Mouse (Mus musculus): Measurements from ENCODE around the gene Dip2c. TPM values are rescaled to one million over a fixed set of nuclear protein-coding genes. Genes with fewer than 3 reads are reported as not detected.
A peak's percentile ranks its signal among the peaks of the same experiment; 100 is the strongest.

The Dip2c gene
- polyA plus RNA-seq, 1 experiment from 2014 or later, result 13.8 TPM

DNA sequence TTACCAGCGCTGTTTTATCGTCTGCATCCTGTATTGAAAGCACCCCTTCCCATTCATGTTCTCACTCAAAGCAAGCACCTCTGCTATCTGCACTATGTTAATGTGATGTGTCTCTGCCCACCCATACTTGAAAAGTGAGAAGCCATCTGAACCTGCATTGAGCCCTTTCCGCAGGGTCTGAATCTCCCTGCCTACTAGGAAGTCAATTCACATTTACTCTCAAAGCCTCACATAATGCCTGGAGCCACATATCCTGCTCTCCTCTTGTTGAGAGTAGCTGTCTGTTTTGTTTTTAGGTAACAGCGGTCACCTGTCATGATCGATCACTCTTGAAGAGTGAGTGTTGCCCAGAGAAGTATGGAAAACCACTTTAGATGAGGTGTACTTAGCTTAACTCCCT, 2.3 kb downstream of the Dip2c start:
- Histone ChIP-seq H3K9me3 (replicated peaks; ENCODE audit: control insufficient read depth, low read length, poor library complexity, severe bottlenecking) (no peaks in the 10 kb centered on the region), H3K27ac (ENCODE audit: low read length) (no peak overlapping the region), H3K4me3 (ENCODE audit: low read depth, low read length) (peak overlapping the region; percentile 97), H3K4me2 (ENCODE audit: low read length) (peak overlapping the region; percentile 74), H3K27me3 (ENCODE audit: control insufficient read depth, insufficient read depth, low read depth, low read length) (no peaks in the 10 kb centered on the region), H3K9ac (ENCODE audit: low read depth, low read length) (peak overlapping the region; percentile 99), H3K4me1 (ENCODE audit: control insufficient read depth, insufficient read depth, low read length) (peaks cover 28% of the 10 kb centered on the region), H3K36me3 (ENCODE audit: control insufficient read depth, insufficient read depth, low read length) (no peaks in the 10 kb centered on the region)
- WGBS, result 74% methylated on average over 5 of the region's 5 CpGs
- no peak for ATAC-seq

DNA sequence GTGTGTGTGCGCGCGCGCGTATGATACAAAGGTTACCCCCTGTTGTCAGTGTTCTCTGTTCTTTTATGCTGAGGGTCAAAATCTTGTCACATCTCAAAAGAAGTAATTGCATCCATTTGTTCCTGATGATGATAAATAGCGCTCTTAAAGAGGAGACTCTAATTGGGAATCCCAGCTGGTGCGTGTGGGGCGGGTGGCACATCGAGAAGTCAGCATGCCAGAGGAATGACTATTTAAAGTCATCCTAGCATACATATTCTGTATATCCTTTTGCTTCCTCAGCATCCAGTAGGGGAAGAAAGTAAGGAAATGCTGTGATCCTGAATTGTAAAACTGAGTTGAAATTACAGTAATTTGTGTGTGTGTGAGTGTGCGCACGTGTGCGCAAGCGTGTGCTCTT, 6.7 kb downstream of the Dip2c start:
- H3K9ac ChIP-seq (ENCODE audit: low read depth, low read length), result no peak overlapping the region
- H3K27ac ChIP-seq (ENCODE audit: low read length), result no peak overlapping the region
- H3K4me1 ChIP-seq (ENCODE audit: control insufficient read depth, insufficient read depth, low read length), result peaks cover 29% of the 10 kb centered on the region
- ATAC-seq, result no peak
- H3K9me3 ChIP-seq (replicated peaks; ENCODE audit: control insufficient read depth, low read length, poor library complexity, severe bottlenecking), result no peaks in the 10 kb centered on the region
- 70% methylated on average over 13 of the region's 13 CpGs for WGBS
- H3K4me2 ChIP-seq (ENCODE audit: low read length), result no peak overlapping the region
- H3K4me3 ChIP-seq (ENCODE audit: low read depth, low read length), result no peak overlapping the region
- H3K27me3 ChIP-seq (ENCODE audit: control insufficient read depth, insufficient read depth, low read depth, low read length), result no peaks in the 10 kb centered on the region
- H3K36me3 ChIP-seq (ENCODE audit: control insufficient read depth, insufficient read depth, low read length), result no peaks in the 10 kb centered on the region

DNA sequence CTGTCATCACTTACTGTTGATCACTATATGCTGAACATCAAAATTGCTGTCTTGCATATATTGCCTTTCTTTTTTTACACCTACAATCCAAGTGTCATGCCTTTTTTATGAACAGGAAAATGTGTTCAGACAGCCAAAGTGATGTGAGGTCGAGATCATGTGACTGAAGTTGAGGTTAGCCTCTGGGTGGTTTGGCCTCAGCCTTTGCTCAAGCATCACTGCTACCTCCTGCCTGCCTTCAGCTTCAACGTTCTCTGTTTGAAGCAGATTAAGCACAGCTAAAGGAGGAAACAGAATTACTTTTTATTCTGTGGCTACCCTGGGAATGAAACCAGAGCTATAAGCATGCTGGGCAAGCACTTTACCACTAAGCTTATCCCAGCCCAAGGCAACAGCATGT, 13.6 kb downstream of the Dip2c start:
- Histone ChIP-seq H3K9me3 (replicated peaks; ENCODE audit: control insufficient read depth, low read length, poor library complexity, severe bottlenecking) (no peaks in the 10 kb centered on the region), H3K36me3 (ENCODE audit: control insufficient read depth, insufficient read depth, low read length) (no peaks in the 10 kb centered on the region), H3K27me3 (ENCODE audit: control insufficient read depth, insufficient read depth, low read depth, low read length) (no peaks in the 10 kb centered on the region), H3K4me2 (ENCODE audit: low read length) (no peak overlapping the region), H3K4me3 (ENCODE audit: low read depth, low read length) (no peak overlapping the region), H3K27ac (ENCODE audit: low read length) (no peak overlapping the region), H3K4me1 (ENCODE audit: control insufficient read depth, insufficient read depth, low read length) (peaks cover 5% of the 10 kb centered on the region; the same call in 1 of the 2 replicates), H3K9ac (ENCODE audit: low read depth, low read length) (no peak overlapping the region)
- 0 out of 2 replicates have a peak, but pooled peaks have one; percentile 47 for ATAC-seq
- 36% methylated on average over 2 of the region's 2 CpGs for WGBS

DNA sequence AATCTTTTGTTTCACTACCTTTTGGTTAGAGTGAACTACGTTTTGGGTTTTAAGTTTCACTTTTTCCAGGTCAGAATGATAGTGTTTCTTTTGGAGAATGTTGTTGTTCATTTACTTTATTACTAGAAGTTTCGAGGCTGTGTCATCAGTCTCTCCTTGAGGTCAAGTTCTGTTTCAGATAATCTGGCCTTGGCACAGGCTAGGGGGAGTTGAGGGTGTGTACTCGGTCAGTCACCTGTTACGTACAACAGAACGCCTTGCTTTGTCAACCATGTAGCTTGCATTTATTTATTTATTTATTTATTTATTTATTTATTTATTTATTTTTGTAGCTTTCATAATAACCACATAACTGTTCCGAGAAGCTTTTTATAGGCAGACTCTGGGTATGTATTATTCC, 20.0 kb downstream of the Dip2c start:
- Histone ChIP-seq H3K4me1 (ENCODE audit: control insufficient read depth, insufficient read depth, low read length) (no peaks in the 10 kb centered on the region), H3K9ac (ENCODE audit: low read depth, low read length) (no peak overlapping the region), H3K27ac (ENCODE audit: low read length) (no peak overlapping the region), H3K27me3 (ENCODE audit: control insufficient read depth, insufficient read depth, low read depth, low read length) (no peaks in the 10 kb centered on the region), H3K4me3 (ENCODE audit: low read depth, low read length) (no peak overlapping the region), H3K36me3 (ENCODE audit: control insufficient read depth, insufficient read depth, low read length) (no peaks in the 10 kb centered on the region), H3K4me2 (ENCODE audit: low read length) (no peak overlapping the region), H3K9me3 (replicated peaks; ENCODE audit: control insufficient read depth, low read length, poor library complexity, severe bottlenecking) (no peaks in the 10 kb centered on the region)
- 88% methylated on average over 6 of the region's 6 CpGs for WGBS
- ATAC-seq, result no peak

DNA sequence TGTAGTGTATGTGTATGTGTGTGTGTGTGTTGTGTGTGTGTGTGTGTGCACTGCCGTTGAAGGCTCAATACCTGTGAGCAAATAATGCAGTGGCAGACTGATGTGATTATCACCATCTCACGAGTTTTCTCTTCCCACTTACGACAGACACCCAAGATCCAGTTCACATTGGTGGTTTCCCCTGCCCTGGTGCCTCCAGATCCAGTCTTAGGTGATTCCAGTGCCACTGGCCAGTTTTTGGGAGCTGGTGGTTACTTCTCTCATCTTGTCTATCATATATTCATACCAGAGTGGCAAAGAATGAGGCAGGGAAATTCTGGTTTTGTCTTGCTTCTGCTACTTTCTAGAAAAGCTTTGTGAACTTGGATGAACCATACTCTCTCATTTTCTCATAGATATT, 20.9 kb downstream of the Dip2c start:
- H3K4me3 ChIP-seq (ENCODE audit: low read depth, low read length), result no peak overlapping the region
- no peaks in the 10 kb centered on the region for H3K27me3 ChIP-seq (ENCODE audit: control insufficient read depth, insufficient read depth, low read depth, low read length)
- ATAC-seq, result no peak
- 82% methylated on average over 3 of the region's 3 CpGs for WGBS
- H3K27ac ChIP-seq (ENCODE audit: low read length), result no peak overlapping the region
- no peaks in the 10 kb centered on the region for H3K4me1 ChIP-seq (ENCODE audit: control insufficient read depth, insufficient read depth, low read length)
- H3K9me3 ChIP-seq (replicated peaks; ENCODE audit: control insufficient read depth, low read length, poor library complexity, severe bottlenecking), result no peaks in the 10 kb centered on the region
- H3K4me2 ChIP-seq (ENCODE audit: low read length), result no peak overlapping the region
- no peaks in the 10 kb centered on the region for H3K36me3 ChIP-seq (ENCODE audit: control insufficient read depth, insufficient read depth, low read length)
- H3K9ac ChIP-seq (ENCODE audit: low read depth, low read length), result no peak overlapping the region

DNA sequence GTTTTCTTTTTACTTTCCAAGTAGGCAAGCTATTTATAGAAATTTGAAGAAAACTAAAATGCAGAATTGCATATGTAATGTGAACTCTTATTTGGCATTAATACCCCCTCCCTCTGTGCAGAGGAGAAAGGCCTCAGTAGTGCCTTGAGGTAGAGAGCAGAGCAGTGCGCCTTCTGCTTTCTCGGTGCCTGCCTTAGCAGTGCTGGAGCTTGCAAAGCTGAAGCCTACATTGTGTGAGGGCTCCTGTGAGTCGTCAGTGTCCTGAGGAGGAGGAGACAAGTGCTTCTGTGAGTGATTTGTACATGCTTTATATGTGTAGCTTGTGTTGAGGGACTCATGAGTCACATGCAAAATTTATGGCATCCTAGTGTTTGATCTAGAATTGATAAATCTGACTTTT, 21.4 kb downstream of the Dip2c start:
- H3K4me1 ChIP-seq (ENCODE audit: control insufficient read depth, insufficient read depth, low read length), result no peaks in the 10 kb centered on the region
- WGBS, result 49% methylated on average over 3 of the region's 3 CpGs
- no peaks in the 10 kb centered on the region for H3K9me3 ChIP-seq (replicated peaks; ENCODE audit: control insufficient read depth, low read length, poor library complexity, severe bottlenecking)
- no peaks in the 10 kb centered on the region for H3K27me3 ChIP-seq (ENCODE audit: control insufficient read depth, insufficient read depth, low read depth, low read length)
- ATAC-seq, result no peak
- H3K4me3 ChIP-seq (ENCODE audit: low read depth, low read length), result no peak overlapping the region
- H3K36me3 ChIP-seq (ENCODE audit: control insufficient read depth, insufficient read depth, low read length), result no peaks in the 10 kb centered on the region
- no peak overlapping the region for H3K9ac ChIP-seq (ENCODE audit: low read depth, low read length)
- no peak overlapping the region for H3K4me2 ChIP-seq (ENCODE audit: low read length)
- no peak overlapping the region for H3K27ac ChIP-seq (ENCODE audit: low read length)

DNA sequence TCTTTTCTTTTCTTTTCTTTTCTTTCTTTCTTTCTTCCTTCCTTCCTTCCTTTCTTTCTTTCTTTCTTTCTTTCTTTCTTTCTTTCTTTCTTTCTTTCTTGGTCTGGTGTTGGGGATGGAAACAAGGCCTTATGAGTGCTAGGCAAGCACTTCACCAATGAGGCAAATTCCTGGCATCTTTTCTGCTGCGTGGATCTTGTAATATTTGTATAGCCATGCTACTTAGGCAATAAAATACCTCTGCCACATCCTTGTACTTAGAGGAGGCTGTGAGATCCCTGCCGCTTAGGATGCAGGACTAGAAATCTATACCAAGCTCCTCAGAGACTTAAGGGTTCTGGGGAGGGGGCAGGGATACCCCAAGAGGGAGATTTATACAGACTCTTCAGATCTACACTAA, 23.3 kb downstream of the Dip2c start:
- ATAC-seq, result no peak
- WGBS, result 58% methylated on average over 2 of the region's 2 CpGs
- no peaks in the 10 kb centered on the region for H3K27me3 ChIP-seq (ENCODE audit: control insufficient read depth, insufficient read depth, low read depth, low read length)
- no peak overlapping the region for H3K27ac ChIP-seq (ENCODE audit: low read length)
- H3K9ac ChIP-seq (ENCODE audit: low read depth, low read length), result no peak overlapping the region
- no peak overlapping the region for H3K4me2 ChIP-seq (ENCODE audit: low read length)
- no peaks in the 10 kb centered on the region; the same call in 1 of the 2 replicates for H3K4me1 ChIP-seq (ENCODE audit: control insufficient read depth, insufficient read depth, low read length)
- H3K9me3 ChIP-seq (replicated peaks; ENCODE audit: control insufficient read depth, low read length, poor library complexity, severe bottlenecking), result no peaks in the 10 kb centered on the region
- H3K4me3 ChIP-seq (ENCODE audit: low read depth, low read length), result no peak overlapping the region
- H3K36me3 ChIP-seq (ENCODE audit: control insufficient read depth, insufficient read depth, low read length), result no peaks in the 10 kb centered on the region

DNA sequence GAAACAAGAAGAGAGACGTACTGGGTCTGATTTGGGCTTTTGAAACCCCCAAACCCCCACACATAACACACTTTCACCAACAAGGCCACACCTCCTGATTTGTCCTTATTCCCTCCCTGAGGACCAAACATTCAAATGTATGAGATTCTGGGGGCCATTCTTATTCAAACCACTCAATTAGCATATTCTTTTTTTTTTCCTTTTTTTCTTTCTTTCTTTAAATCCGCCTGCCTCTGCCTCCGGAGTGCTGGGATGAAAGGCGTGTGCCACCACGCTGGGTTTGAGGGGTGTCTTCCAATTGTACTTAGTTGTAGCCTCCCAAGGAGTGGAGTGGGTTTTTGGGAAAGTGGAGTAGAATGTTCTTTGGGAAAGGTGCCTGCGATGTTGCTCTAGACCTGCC, 32.5 kb downstream of the Dip2c start:
- H3K36me3 ChIP-seq (ENCODE audit: control insufficient read depth, insufficient read depth, low read length), result no peaks in the 10 kb centered on the region
- no peak overlapping the region for H3K4me2 ChIP-seq (ENCODE audit: low read length)
- WGBS, result 34% methylated on average over 6 of the region's 6 CpGs
- peaks cover 3% of the 10 kb centered on the region; the same call in 1 of the 2 replicates for H3K4me1 ChIP-seq (ENCODE audit: control insufficient read depth, insufficient read depth, low read length)
- H3K9me3 ChIP-seq (replicated peaks; ENCODE audit: control insufficient read depth, low read length, poor library complexity, severe bottlenecking), result no peaks in the 10 kb centered on the region
- no peak overlapping the region for H3K9ac ChIP-seq (ENCODE audit: low read depth, low read length)
- ATAC-seq, result no peak
- no peak overlapping the region for H3K4me3 ChIP-seq (ENCODE audit: low read depth, low read length)
- no peaks in the 10 kb centered on the region for H3K27me3 ChIP-seq (ENCODE audit: control insufficient read depth, insufficient read depth, low read depth, low read length)
- H3K27ac ChIP-seq (ENCODE audit: low read length), result no peak overlapping the region

DNA sequence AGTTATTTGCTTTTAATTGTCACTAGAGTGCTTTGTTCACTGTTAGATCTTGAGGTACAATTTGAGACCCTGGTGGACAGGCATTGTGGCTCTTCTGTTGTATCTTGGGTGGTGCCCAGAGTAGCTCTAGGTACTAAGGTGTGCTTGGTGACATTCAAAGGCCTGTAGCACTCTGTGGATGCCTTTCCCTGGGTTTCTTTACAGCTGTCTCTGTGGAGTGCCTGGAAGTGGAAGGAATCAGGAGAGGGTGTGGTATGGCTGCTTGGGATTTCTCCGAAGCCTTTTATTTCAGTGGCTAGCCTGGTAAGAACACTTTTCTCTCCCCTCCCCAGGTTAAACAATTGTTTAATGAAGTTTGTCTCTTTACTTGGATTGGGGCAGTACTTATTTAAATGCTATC, 34.5 kb downstream of the Dip2c start:
- Histone ChIP-seq H3K36me3 (ENCODE audit: control insufficient read depth, insufficient read depth, low read length) (no peaks in the 10 kb centered on the region), H3K9me3 (replicated peaks; ENCODE audit: control insufficient read depth, low read length, poor library complexity, severe bottlenecking) (no peaks in the 10 kb centered on the region), H3K4me2 (ENCODE audit: low read length) (no peak overlapping the region), H3K4me1 (ENCODE audit: control insufficient read depth, insufficient read depth, low read length) (peaks cover 11% of the 10 kb centered on the region; the same call in 1 of the 2 replicates), H3K27ac (ENCODE audit: low read length) (no peak overlapping the region), H3K27me3 (ENCODE audit: control insufficient read depth, insufficient read depth, low read depth, low read length) (no peaks in the 10 kb centered on the region), H3K4me3 (ENCODE audit: low read depth, low read length) (no peak overlapping the region), H3K9ac (ENCODE audit: low read depth, low read length) (no peak overlapping the region)
- 77% methylated on average over 1 of the region's 1 CpGs for WGBS
- no peak for ATAC-seq

DNA sequence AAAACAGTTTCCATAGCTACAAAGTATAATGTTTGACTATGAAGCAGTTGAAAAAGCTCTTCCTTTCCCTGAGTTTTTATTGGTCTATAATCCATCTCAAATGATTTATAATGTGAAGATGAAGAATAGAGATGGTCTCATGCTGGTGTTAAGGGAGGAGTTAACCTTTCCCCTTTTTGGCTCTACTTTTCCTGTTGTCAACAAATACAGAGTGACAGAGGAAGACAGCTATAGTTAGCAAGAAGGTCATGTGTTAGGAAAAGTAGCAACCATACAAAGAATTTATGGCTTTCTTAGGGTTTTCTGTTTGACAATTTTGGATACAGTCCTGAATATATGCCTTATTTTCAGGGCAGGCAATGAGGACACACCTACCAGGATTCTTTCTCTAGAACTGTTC, 36.6 kb downstream of the Dip2c start:
- no peaks in the 10 kb centered on the region for H3K36me3 ChIP-seq (ENCODE audit: control insufficient read depth, insufficient read depth, low read length)
- ATAC-seq, result no peak
- no peak overlapping the region for H3K9ac ChIP-seq (ENCODE audit: low read depth, low read length)

More for the DNA sequence above, 36.6 kb downstream of the Dip2c start:
- H3K4me1 ChIP-seq (ENCODE audit: control insufficient read depth, insufficient read depth, low read length), result peaks cover 12% of the 10 kb centered on the region; the same call in 1 of the 2 replicates
- no peak overlapping the region for H3K4me2 ChIP-seq (ENCODE audit: low read length)
- H3K27me3 ChIP-seq (ENCODE audit: control insufficient read depth, insufficient read depth, low read depth, low read length), result no peaks in the 10 kb centered on the region
- no peak overlapping the region for H3K4me3 ChIP-seq (ENCODE audit: low read depth, low read length)
- no peaks in the 10 kb centered on the region for H3K9me3 ChIP-seq (replicated peaks; ENCODE audit: control insufficient read depth, low read length, poor library complexity, severe bottlenecking)
- no peak overlapping the region for H3K27ac ChIP-seq (ENCODE audit: low read length)
